Mouse (Mus musculus): Measurements from ENCODE around the gene Lasp1. TPM values are rescaled to one million over a fixed set of nuclear protein-coding genes. Genes with fewer than 3 reads are reported as not detected.
A peak's percentile ranks its signal among the peaks of the same experiment; 100 is the strongest.
"Not testable (repeated sequence)": the region's sequence is repeated elsewhere in the genome, so short reads cannot be mapped to it uniquely, and the experiment has no call there.

The Lasp1 gene
- total RNA-seq, 2 experiments from 2014 or later: 41.3 to 46.2 TPM

GRCm38 (mm10) chr11:97790778-97791438 lies 7.9 kb upstream of the Lasp1 start:
- intact Hi-C loops (cut with DNase I); DNase-seq (ENCODE audit: low spot score): not testable (repeated sequence)

- intact Hi-C loops (cut with DNase I): loop anchor here (2.0 kb wide), 1 partner anchor 196 kb away; no protein-coding TSS in a partner anchor
- DNase-seq (ENCODE audit: low spot score): no peak
Observed at GRCm38 (mm10) chr11:97793165-97793564, 5.6 kb upstream of the Lasp1 start.

GRCm38 (mm10) chr11:97796910-97797309 lies 1.9 kb upstream of the Lasp1 start:
- intact Hi-C loops (cut with DNase I): no loop called here
- DNase-seq (ENCODE audit: low spot score): no peak

DNA sequence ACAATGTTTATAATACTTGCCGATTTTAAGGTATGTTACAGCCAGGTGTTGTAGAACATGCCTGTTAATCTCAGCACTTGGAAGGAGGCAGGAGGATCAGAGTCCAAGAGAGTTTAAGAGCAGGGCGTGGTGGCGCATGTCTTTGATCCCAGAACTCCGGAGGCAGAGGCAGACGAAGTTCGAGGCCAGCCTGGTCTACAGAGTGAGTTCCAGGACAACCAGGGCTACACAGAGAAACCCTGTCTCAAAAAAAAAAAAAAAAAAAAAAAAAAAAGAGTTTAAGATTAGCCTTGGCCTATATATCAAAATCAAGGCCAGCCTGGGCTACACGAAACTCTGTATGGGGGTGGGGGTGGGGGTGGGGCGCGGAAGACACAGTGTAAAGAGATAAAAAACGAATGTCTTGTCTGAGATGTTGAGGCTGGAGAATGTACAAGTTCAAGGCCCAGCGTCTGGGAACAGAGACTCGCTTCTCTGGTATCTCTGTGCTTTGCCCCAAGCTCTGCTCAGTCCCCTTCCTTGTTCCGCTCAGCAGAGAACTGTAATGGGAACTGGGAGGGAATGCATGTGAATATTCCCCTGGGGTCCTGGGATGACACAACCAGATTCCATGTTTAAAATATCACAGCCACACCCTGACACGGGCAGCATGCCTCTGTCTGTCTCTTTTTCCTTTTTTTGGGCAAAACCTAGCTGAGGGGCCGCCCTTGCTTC lies 1.3 kb upstream of the Lasp1 start:
- intact Hi-C loops (cut with DNase I): no loop called here
- no peak for DNase-seq (ENCODE audit: low spot score)

DNA sequence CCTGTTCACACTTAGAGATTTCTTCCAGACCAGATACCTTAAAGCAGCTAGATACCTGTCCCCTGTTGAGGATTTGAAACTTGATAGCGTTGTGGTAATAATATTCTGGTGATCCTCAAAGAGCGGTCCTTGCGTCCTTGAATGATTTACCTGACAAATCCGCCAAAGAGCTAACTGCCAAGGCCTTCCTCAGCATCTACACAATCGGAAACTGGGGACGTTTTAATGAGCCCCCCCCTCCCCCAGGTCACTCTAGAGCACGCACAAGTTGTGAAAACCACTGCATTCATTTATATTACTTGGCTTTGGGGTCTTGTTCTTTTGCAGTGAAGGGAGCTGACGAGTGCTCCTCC lies 741 bp upstream of the Lasp1 start:
- intact Hi-C loops (cut with DNase I): no loop called here
- DNase-seq (ENCODE audit: low spot score): no peak

- peak; percentile 80 for DNase-seq (ENCODE audit: low spot score)
- intact Hi-C loops (cut with DNase I): no loop called here
Observed at GRCm38 (mm10) chr11:97799146-97799993, 570 bp downstream of the Lasp1 start.

DNA sequence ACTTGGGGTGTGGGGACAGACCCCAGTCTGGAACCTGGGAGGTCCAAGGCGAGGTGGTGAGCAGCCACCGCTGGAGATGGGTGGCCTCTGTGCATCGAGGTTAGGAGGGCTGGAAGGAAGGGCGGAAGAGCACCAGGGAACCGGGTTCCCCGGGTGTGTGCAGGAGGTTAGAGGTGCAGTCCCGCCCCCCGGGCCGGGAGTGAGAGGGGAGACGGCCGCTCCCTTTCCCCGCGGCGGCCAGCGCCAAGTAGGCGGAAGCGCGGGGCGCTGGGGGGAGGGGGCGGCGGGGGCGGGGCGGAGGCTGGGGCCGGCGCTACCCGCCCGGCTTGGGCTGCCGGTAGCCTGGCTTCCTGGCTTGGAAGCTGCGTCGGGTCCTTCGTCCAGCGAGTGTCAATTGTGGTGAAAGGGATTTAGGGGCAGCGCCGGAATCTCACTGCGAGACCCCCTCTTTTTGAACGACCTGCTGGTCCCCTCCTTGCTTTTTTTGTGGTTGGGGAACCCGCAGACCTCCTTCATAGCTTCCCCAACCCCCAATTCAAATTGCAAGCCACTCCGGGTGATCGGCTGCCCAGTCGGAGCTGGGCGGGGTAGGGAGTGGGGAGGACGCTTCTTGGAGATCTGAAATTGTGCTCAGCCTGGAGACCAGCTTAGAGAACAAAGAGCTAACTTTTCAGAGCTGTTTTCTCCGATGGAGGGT lies 1.3 kb downstream of the Lasp1 start:
- DNase-seq (ENCODE audit: low spot score): peak; percentile 71
- intact Hi-C loops (cut with DNase I): loop anchor here (2.0 kb wide), 2 partner anchors 21 to 41 kb away; partner anchors contain the start of gene B230217C12Rik

GRCm38 (mm10) chr11:97800691-97801408 lies 2.0 kb downstream of the Lasp1 start:
- intact Hi-C loops (cut with DNase I): loop anchor here (2.0 kb wide), 2 partner anchors 20 to 40 kb away; partner anchors contain the start of gene B230217C12Rik
- DNase-seq (ENCODE audit: low spot score): no peak

- intact Hi-C loops (cut with DNase I): loop anchor here (2.0 kb wide), 2 partner anchors 19 to 39 kb away; partner anchors contain the start of gene B230217C12Rik
- no peak for DNase-seq (ENCODE audit: low spot score)
Observed at GRCm38 (mm10) chr11:97801409-97802193, 2.8 kb downstream of the Lasp1 start.

GRCm38 (mm10) chr11:97802194-97802470 lies 3.3 kb downstream of the Lasp1 start:
- intact Hi-C loops (cut with DNase I): no loop called here
- no peak for DNase-seq (ENCODE audit: low spot score)

- DNase-seq (ENCODE audit: low spot score): no peak
- intact Hi-C loops (cut with DNase I): no loop called here
Observed at GRCm38 (mm10) chr11:97802495-97802894, 3.7 kb downstream of the Lasp1 start.

DNA sequence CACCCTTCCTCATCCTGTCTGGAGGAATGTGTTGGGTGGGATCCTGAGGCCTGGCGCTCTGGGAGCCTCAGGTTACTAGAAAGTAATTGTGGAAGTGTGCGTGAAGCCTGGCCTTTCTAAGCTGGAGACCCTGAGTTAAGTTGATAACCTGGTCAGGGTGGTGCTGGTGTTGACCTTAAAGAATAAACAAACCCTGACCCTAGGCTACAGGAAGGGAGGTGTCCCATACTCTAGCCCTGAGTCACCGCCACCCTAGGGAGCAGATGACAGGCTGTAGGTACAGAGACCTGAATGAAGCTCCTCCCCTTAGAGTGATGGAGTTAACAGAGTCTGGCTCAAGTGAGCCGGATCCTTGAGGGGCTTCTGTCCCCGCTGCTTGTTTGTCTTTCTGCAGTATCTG lies 5.0 kb downstream of the Lasp1 start:
- intact Hi-C loops (cut with DNase I): no loop called here
- no peak for DNase-seq (ENCODE audit: low spot score)

DNA sequence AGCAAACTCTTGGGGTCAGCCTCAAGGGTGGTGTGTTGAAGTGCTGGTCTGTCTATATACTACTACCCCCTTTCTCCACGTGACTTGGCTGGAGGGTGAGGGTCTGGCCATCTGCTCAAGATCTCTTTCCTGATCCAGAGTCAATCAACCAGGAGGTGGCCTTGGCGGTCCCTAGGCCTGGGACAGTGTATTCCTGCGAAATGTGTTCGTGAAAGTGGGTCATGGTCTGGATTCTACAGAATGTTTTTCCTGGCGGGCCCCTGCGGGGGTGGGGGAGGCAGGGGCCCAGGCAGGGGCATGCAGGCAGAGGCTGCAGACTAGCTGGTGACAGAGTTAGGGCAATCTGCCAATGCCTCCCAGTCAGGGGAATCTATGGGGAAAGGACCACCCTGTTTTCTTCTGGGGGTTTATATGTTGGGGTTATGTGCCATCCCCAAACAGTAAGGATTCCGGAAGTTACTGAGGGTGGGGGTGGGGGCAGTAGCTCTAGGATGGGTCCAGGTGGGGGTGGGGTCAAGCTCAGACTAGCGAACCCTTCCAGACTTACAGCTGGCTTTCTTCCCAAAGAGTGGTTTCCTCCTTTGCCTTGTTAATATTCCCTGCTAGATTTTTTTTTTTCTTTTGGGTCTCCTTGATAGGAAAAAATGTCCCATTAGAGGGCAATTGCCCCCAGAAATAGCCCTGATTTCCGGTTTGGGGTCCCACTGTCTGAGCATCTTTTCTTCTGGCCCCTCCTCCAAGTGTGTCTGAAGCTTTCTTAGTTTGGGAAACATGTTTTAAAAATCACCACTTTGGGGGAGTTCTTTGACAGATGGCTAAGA lies 6.3 kb downstream of the Lasp1 start:
- DNase-seq (ENCODE audit: low spot score): no peak

DNA sequence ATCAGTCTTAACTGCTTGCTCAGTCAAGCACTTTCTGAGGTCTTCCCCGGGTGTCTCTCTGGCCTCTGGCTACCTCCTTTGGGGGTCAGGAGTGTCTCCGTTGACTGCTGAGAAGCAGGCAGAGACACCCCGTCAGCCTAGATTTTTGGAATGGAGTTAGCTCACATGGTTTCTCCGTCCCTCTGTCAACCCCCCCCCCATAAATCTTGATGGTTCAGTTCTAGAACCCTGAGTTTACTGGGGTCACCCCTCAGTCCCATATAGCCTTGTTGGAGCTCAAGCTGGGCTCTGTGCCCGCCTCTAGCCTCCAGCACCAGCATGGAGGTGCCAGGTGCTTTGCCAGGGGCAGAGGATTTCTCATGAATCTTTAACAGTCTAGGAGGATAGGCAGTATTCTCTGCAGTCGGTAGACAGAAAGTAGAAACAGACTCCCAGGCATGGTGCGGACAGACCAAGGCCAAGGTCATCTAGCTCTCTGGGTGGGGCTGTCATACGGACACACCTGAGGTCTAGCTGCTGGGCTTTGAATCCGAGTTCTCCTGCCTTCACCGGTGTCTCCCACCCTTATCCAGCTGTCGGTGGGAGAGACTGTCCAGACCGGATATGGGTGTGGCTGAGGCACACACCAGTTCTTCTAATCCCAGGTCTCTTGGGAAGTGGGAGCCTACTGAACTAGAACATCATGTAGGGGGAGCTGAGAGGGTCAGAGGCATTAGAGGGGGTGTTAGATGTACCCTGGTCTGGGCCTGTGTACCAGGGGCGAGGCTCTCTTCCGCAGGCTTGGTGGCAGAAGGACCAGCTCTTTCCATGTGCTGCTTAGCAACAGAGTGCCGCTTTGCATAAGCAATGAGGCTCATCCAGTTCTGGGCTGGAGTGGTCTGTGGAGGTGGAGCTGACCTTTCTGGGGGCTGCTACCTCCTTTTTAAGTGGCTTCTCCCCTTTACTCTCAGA lies 7.1 kb downstream of the Lasp1 start:
- DNase-seq (ENCODE audit: low spot score): no peak
- intact Hi-C loops (cut with DNase I): no loop called here

More for the DNA sequence above, 6.3 kb downstream of the Lasp1 start:
- intact Hi-C loops (cut with DNase I): no loop called here

DNA sequence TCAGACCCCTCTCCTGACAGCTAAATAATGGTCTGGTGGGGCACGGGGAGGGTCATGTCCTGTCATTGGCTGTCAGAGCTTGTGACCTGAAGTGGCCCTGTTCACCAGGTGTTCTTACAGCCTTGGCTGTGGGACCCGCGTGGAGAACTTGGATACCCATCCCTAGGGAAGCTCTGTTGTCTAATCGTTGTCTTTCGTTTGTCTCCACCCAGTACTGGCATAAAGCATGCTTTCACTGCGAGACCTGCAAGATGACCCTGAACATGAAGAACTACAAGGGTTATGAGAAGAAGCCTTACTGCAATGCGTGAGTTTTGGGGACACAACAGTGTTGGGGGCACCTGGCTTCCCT lies 7.8 kb downstream of the Lasp1 start:
- DNase-seq (ENCODE audit: low spot score): no peak

GRCm38 (mm10) chr11:97807626-97808025 lies 8.8 kb downstream of the Lasp1 start:
- no peak for DNase-seq (ENCODE audit: low spot score)
- intact Hi-C loops (cut with DNase I): no loop called here

More for the DNA sequence above, 7.8 kb downstream of the Lasp1 start:
- intact Hi-C loops (cut with DNase I): no loop called here

DNA sequence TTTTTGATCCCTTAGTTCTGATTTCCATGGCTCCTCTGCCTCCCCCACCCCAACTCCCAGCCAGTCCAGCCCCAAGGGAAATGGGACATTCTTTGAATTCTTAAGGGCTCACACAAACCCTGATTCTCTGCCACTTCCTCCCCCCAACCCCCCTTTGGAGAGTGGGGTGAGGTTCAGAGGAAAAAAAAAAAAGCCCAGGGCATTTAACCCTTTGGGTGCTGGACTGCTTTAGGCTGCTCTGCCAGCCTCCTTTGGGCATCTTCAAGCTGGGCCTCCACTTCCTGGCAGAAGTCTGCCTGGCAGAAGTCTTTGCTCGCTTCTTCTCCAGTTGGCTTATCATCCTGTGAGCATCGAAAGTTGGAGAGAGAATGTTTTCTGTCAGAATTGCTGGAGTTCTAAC lies 9.3 kb downstream of the Lasp1 start:
- DNase-seq (ENCODE audit: low spot score): no peak
- intact Hi-C loops (cut with DNase I): no loop called here
